Mouse (Mus musculus): ENCODE data around the gene Ulk4.

GRCm38 (mm10) chr9:121065383-121065978 lies 211.5 kb downstream of the Ulk4 start:
- TF ChIP-seq CTCF (IDR thresholded peaks at IDR 0.05; ENCODE audit: borderline replicate concordance, control insufficient read depth, extremely low read depth, insufficient read depth, low read length, poor library complexity): no peak
- TF ChIP-seq POLR2A (IDR thresholded peaks at IDR 0.05; ENCODE audit: control insufficient read depth, extremely low read depth, insufficient read depth, low read length, poor library complexity): no peak

All from thymus, adult 2 months (tissue).